Mouse (Mus musculus) thymus, postnatal 4 days (tissue): ENCODE measurements around the gene Prr5l.
A peak's percentile ranks its signal among the peaks of the same experiment; 100 is the strongest.
"Not testable (repeated sequence)": the region's sequence is repeated elsewhere in the genome, so short reads cannot be mapped to it uniquely, and the experiment has no call there.

ENCODE experiments used
- DNase-seq: peaks from one replicate; pipeline ENCODE4 v3.0.0; 2021

Gene Prr5l

DNA sequence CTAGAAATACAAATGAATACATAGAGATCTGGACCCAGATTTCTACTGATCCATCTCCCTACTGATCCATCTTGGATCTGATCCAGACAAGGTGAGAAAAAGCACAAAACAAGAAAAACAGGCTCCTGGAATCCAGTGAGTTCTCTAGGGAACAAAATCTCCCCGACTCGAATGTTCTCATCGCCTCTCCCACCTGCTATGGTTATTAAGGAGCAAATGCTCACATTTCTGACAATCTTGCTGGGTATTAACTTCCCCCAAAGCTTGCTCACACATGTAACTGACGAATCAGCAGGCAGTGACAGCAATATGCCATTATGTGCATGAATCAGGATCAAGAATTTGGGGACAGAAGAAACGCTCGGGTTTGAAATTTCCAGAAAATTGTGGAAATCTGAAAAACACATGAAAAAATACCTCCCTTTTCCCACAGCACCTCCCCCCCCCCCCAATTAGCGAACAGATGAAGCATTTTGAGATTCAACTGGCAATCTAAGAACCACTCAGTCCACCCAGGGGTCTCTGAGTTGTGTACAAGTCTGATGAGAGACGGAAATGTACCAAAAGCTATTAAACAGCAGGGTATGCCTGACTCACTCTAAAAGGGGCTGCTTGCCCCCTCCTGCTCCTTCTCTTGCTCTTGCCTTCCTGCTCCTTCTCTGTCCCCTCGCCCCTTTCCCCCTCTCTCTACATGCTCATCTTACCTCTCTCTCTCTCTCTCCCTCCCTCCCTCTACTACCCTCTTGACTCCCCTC, 123.1 kb downstream of the Prr5l start:
- DNase-seq = no peak

DNA sequence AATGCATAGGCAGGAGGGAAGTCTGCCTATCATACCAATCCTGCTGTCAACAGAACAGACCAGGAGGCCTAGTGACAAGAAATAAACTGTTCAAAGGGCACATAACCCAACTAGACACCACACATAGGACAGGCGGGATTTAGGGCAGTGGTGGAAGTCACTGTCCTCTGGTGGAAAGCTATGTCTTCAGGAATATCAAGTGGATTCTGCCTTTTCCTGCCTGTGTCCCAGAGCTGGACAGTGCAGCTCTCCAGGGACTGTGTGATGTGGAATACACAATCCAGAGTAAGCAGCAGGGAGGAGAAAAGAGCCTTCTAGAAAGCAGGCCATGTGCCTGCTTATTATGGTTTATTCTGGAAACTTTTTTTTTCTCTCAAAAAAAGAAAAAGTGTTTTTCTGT, 125.0 kb downstream of the Prr5l start:
- no peak for DNase-seq

DNA sequence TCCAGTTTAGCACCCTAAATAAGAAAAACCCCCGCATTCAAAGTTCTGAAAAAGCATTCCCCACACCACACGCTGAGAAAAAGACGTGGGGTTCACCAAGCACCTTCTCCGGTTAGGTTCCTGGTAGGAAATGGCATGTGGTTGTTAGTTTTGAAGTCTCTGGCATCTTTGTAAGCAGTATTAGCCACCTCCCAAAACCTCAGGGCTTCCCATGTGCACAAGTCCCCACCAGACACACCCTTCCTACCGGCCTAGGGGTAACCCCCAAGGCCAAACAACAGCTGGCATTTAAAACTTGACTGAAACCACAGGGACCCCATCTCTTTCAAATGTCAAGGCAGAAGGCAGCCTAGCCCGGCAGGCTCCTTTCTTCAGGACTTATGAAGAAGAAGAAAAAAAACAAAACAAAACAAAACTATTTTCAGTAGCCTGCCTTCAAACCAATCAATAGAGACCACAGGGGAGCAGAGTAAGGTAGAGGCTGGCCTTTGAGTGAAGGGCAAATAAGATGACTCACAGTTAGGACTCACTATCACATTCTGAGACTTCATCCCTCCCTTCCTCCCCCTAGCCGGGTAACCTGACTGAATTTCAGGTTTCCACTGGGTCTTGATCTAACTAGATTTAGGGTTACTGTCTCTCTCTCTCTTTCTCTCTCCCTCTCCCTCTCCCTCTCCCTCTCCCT, 126.6 kb downstream of the Prr5l start:
- peak; percentile 44 for DNase-seq

DNA sequence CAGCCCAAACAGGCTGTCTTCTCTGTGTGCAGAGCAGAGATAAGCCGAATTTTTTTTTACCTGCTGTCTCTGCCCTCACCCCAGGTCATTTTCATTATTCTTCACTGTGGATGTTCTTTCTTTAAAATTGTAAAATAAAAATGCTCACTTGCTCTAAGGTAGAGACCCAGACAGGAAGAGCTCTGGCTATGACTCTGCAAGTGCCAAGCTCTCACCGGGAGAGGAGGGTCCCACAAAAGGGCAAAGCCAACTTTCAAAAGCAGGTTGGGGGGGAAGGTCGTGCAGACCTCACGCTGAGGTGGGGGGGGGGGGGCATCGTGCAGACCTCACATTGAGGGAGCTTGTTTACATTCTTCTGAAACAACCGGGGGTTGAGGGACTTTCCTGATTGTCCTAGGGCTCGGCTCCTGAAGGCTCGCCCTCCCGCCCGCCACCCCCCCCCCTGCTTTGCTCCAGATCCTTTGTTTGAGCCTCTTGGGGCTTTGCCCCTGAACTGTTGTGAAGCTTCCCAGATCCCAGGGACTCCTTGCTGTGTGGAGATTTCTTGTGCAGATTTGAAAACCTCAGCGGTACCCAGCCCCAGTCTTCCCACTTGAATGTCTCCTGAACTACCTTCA, 127.8 kb downstream of the Prr5l start:
- peak; percentile 44 for DNase-seq

DNA sequence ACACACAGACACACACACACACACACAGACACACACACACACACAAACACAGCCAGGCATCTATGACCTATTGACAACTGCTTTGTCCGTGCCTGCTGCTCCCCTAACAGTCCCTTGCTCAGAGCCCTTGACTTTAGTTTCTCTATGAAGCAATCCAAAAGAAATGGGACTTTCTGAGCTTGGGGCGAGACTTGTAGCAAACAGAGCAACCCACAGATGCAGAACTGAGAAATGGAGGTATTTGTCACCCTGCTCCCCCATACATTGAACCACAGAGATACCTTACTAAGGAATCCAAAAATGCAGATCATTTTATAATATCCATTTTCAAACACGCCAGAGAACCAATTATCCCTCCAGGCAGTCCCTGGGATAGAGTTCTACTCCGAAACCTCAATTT, 128.4 kb downstream of the Prr5l start:
- no peak for DNase-seq

DNA sequence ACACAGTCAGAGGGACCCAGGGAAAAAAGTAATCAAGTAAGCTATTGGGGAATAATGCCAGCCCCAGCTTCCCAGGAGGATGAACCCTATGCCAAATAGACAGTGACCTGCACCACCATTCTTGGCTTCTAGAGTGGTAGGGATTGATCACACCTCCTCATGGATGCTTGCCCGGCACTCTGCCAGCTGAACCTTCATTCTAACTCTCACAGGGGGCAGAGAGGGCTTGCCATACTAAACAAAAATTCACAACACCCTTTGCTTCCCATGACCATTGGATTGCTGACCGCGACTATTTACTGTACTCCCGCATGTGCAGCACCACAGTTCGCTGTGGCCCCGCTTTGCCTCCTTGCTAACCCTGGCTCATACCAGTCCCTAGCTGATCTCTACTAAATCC, 129.8 kb downstream of the Prr5l start:
- DNase-seq = no peak

DNA sequence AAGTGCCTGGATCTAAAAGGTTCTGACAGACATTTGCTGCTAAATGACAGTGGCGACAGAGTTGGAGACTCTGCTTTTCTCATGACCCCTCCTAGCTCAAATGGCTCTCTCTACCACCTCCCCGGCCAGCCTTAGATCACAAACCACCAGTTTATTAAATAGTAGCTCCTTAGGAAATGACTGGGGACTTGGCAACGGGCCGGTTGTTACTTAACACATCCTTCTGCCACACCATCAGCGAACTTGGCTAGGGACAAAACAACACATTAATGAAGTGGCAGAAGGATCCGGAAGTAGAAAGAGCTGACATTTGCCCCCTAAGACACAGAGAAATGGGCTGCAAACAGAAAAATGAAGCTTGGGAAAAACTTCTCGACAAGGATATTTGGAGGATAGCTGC, 130.4 kb downstream of the Prr5l start:
- DNase-seq = no peak

DNA sequence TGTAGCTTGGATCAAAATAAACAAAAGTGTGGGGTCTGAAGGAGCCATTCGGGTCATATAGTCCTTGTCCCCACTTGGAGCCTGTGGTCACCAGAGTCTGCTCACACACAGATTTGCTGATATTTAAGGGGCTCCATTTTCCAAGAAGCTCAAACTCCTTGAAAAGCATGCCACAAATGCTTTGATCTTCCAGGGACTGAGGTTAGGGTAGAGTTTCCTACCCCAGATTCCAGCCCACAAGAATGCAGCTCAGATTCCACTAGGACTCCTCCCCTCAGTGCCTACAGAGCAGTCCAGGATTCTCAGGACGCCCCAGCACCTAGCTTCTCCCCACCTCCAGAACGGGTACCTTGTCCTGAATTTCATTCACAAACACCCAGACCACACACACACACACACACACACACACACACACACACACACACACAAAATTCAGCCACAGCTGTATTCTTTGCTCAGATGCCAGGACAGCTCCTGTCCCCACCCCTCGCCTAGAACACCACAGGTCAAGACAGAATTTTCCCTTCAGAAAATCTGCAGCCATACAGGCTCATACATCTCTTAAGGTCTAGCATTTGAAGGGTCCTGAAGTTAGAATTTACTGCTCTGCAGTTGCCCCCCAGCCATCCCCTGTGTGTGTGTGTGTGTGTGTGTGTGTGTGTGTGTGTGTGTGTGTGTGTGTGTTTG, 131.4 kb downstream of the Prr5l start:
- no peak for DNase-seq

DNA sequence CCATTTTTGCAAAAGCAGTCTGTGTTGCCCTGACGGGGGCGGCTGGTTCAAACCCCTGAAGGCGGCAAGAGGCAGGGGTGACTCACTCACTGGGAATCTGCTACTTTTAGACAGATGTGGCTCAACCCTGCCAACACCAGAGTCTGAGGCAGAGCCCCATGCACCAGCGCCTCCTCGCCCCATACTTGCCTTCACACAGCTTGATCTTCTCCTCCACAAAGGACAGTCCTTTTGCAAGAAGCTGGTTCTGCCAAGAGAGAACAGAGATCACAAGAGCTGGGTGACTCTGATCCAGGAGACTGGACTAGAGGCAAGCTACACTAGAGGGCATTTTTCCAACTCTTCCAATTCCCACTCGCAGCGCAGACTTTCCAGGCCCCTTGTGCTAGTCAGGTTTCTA, 136.3 kb downstream of the Prr5l start:
- no peak for DNase-seq

DNA sequence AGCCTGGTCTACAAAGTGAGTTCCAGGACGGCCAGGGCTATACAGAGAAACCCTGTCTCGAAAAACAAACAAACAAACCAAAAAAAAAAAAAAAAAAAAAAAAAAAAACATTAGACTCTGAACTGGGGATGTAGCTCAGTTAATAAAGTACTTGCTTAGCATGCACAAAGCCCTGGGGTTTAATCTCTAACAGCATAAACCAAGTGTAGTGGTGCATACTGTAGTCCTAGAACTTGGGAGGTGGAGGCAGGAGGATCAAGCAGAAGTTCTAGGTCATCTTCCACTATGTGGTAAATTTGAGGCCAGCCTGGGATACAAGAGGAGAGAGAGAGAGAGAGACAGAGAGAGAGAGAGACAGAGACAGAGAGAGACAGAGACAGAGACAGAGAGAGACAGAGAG, 137.2 kb downstream of the Prr5l start:
- DNase-seq = not testable (repeated sequence)

DNA sequence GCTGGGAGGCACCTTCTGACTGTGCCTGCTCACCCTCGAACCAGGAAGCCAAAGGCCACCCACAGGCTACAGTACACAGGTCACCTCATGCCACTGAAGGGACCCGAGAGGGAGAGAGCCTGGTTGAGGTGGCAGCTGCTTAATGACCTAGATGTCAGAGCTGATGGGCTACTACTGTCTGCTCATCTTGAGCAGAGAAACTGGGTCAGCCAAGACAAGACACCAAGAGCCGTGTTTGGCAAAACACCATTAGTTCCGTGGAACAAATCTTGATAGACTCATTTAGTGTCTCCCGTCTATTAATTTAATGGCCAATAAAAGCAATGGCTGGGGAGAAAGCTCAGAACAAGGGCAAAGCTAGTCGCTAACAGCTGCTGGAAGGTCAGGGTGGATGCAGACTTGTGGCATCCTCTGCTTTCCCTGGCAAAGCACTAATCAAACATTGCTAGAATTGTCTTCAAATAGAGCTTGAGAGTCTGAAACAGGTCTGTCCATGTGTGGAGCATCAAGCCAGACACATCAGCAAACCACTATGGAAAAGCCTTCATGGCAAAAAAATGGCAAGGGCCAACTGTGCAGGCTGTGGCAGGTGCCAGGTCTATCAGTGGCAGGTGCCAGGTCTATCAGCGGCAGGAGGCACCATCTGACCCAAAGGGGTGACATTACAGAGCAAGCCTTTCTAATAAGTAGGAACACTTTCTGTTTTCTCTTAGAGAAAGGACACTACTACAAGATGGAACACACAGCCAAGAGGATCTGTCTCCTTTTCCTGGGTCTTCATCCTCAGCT, 140.6 kb downstream of the Prr5l start:
- no peak for DNase-seq

DNA sequence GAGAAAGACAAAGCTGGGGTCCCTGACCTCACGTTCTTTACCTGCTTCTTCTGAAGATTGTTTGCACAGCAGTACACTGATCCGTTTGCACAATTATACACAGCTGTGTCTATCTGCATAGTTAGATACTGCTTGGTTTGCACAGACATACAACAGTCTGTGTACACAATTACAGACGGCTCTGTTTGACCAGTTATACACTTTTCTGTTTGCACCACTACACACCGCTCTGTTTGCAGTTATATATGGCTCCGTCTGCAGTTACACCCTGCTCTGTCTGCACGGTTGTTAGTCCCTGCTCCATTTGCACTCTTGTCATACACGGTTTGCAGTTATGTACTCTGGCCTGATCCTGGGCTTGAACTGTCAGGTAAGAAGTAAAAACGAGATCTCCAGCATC, 141.2 kb downstream of the Prr5l start:
- DNase-seq = no peak

DNA sequence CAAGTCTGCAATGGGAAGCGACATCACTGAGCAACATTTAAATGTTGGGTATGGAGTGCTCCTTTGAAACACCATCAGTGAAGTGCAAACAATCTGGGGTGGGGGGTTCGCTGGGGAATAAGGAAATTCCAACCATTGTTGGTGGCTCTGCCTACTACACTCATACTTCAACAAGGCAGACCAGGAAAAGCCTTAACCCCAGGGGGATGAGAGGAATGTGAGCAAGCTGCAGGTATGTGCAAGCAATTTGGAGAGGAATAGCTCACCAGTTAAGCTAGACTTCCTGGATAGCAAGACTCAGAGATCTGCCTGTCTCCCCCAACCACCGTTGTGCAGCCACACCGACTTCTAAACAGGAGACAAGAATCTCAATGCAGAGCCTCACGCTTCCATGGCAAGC, 142.9 kb downstream of the Prr5l start:
- DNase-seq = no peak

DNA sequence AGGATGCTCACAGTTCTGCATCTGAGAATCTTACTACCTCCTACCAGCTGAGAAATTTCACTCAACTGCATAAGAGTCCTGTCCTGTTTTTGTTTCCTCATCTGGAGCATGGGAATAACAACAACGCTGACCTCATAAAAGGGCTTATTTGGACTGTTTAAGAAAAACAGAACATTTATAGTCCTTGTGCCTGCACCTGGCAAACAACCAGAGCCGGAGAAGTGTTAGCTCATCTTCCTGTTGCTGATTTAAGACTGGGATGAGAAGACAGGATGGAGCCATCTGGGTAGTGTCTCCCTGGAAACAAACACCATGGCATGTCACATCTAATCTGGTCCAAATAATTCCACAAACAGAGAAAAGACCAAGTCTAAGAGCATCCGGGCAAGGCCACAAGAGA, 149.3 kb downstream of the Prr5l start:
- DNase-seq = no peak

DNA sequence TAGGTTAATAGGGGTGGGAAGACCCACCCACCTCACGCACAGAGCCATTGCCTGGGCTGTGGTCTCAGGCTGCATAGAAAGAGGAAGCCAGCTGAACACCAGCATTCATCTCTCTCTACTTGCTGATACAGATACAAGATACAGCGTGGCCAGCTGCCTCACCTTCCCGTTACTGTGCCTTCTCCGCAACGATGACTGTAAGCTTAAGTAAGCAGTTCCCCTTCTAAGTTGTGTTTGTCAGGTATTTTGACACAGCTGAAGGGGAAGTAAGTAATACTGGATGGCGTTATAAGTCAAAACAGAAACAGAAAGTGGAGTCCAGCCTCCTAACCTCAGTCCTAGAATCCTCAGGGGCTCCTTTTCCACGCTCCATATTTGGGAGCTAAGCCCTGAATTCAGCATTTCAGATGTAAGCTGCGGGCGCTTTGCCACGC, 150.0 kb downstream of the Prr5l start:
- peak; percentile 26 for DNase-seq

DNA sequence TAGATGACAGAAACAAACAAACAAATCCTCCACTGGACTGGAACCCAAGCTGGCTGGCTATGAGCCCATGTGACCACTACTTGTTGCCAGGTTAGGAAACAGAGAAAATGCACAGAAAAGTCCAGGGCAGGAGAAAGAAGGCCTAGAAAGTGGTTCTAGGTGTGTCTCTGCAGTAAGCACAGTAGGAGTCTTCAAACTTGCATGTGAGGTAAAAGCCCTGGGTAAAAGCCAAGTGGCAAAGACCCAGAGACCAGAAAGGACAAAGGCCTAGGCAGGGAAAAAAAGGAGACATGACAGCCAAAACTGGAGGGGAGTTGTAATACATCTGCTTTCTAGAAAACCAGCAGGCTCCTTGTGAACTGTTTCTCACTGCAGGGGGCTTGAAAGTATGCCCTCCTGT, 151.9 kb downstream of the Prr5l start:
- no peak for DNase-seq

DNA sequence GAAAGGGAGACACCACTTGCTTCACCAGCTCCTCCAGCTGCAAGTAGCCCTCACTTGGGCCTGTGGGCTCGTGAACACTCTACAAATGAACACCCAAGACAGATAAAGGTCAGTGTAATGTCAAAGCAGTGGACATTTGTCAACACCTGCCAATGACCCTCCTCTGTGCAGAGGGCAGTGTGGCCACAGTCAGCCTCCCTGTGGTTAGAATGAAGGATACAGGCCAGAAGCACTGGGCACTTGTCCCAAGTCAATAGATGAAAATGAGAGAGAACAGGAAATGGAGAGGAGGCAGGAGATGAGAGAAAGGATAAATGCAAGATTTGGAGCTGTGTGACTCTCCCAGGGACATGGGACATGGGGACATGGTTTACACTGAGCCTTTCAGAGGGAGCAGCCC, 153.4 kb downstream of the Prr5l start:
- no peak for DNase-seq

DNA sequence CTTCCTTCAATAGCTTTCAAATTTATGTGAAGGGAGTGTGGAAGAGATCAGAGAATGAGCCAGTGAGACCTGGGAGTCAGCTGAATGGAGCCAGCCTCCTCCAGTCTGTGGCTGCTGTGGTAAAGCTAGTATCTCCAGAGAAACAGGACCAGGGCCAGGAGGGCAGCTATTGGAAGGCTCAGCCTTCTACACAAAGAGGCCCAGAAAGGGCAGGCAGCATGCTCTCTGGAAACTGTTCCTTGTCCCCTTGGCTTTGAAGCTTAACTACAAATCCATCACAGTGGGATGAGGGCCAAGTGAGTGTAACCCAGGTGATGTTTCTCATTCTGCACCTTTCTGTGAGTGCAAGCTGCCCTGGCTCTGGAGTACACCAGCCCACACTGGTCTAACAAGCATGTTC, 155.0 kb downstream of the Prr5l start:
- no peak for DNase-seq

DNA sequence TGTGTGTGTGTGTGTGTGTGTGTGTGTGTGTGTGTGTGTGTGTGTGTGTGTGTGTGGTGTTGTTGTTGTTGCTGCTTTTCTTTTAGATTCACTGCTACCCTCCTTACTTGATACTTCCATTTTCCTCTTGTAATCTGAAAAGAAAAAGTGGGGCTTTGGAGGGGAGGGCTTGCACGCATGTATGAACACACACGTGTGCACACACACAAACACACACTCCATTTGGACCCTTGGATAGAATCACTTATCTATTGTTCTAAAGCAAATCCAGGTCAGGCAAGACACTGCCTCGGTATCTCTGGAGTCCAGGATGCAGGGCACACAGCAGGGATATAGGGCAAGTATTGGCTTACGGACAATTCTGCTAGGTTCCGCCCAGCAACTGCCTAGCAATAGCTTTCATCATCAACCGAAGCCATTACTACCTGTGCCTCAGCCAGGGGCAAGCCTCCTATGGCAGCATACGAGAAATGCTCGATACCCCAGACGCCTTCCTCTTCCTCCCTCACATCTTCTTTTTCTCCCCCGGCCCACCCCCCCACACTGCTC, 159.4 kb downstream of the Prr5l start:
- no peak for DNase-seq

DNA sequence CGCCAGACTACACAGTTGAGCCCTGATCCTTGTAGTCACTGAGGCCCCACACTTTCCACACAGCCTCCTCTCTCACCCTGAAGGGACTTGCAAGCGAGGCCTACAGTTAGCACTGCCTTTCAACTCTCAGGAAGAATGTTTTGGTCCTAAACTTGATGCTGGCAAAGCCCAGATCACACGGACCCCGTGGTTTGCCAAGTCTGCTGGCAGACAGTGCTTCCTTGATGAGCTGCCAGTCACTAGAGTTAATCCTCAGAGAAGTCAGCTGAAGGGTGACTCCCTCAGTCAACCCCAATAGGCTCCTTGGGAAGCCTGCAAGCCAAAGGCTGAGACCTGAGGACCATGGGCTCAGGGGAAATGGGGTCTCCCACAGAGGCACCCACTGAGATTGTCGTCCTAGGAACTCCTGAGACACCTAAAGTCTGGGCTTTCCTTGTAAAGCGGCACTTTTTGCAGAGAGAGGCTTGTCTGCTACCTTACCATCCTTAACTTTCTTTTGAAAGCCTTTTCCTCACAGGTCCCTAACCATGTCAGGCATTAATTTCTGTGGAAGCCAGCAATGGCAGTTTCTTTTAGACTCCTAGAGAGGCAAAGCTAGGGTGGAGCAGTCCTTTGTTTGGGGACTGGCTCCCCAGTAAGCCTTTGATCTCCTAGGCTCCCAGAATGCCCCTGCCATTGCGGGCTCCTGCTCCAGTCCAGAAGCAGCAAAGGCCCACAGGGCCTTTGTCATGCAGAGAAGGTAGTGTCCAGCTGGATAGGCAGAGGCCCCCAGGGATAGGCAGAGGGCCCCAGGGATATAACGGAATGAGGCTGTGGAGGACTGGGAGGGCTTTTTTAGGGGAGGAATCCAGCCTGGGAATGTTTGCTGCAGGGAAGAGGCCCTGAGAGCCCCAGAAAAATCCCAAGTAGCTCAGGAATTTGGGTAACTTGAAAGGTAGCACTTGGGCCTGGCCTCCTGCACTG, 160.2 kb downstream of the Prr5l start:
- no peak for DNase-seq

DNA sequence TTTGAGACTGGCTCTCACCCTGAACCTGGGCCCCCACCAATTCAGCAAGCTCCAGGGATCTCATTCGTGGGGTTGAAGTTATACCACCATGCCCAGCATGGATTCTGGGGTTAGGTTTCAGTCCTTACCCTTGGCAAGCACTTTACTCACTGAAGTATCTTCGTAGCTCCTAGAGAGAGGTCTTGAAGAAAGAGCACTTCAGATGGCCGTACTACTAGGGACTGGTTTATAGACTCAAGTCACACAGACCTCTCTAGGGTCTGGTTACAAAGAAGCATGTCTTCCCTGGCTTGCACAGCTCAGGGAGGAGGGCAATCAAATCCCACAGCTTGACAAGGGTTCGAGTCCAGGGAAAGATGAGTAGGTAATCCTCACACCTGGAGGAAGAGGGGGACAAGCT, 161.0 kb downstream of the Prr5l start:
- DNase-seq = no peak
